Mouse (Mus musculus): ENCODE measurements at regions not wholly inside any gene's neighbourhood (a gene's known extent, or its start where the extent isn't known, plus 50 kb on each side); places are given as distances from the start of the nearest gene placed in this dataset.

GRCm38 (mm10) chr11:104038271-104038800 is 71.8 kb downstream of the Arf2 start:
- DNase-seq: no peak

GRCm38 (mm10) chr11:104045216-104045615 is 78.7 kb downstream of the Arf2 start:
- DNase-seq: no peak

GRCm38 (mm10) chr11:104051986-104052385 is 80.7 kb upstream of the Crhr1 start:
- DNase-seq: no peak

GRCm38 (mm10) chr11:104053242-104053641 is 79.4 kb upstream of the Crhr1 start:
- peak; percentile 43 for DNase-seq

GRCm38 (mm10) chr11:104055941-104056340 is 76.7 kb upstream of the Crhr1 start:
- no peak for DNase-seq

GRCm38 (mm10) chr11:104057046-104057445 is 75.6 kb upstream of the Crhr1 start:
- DNase-seq: no peak

GRCm38 (mm10) chr11:104058600-104058999 is 74.1 kb upstream of the Crhr1 start:
- DNase-seq: no peak

GRCm38 (mm10) chr11:104059085-104059484 is 73.6 kb upstream of the Crhr1 start:
- DNase-seq: no peak

- DNase-seq: no peak
Measured at GRCm38 (mm10) chr11:104061361-104061760, 71.3 kb upstream of the Crhr1 start.

- DNase-seq: no peak
Measured at GRCm38 (mm10) chr11:104065181-104065580, 67.5 kb upstream of the Crhr1 start.

- no peak for DNase-seq
Measured at GRCm38 (mm10) chr11:104072591-104073183, 60.0 kb upstream of the Crhr1 start.

GRCm38 (mm10) chr11:104074763-104075162 is 57.9 kb upstream of the Crhr1 start:
- no peak for DNase-seq

GRCm38 (mm10) chr11:104075394-104075793 is 57.3 kb upstream of the Crhr1 start:
- no peak for DNase-seq

- DNase-seq: no peak
Measured at GRCm38 (mm10) chr11:104082083-104082482, 50.6 kb upstream of the Crhr1 start.

All from thymus, postnatal 4 days (tissue).